Mouse (Mus musculus) induced T-regulatory cell, adult 2 months (primary cell): ENCODE measurements around the gene Mark3.
A peak's percentile ranks its signal among the peaks of the same experiment; 100 is the strongest.

Source experiments
- DNase-seq: peaks from one replicate; pipeline ENCODE4 v3.0.0-alpha.2; 2012; ENCODE audit warnings: low read depth

Mark3 gene

GRCm38 (mm10) chr12:111560286-111560685 is 14.0 kb upstream of the Mark3 start:
- no peak for DNase-seq

- no peak for DNase-seq
Observed at GRCm38 (mm10) chr12:111562276-111562814, 12.0 kb upstream of the Mark3 start.

GRCm38 (mm10) chr12:111563076-111563629 is 11.2 kb upstream of the Mark3 start:
- no peak for DNase-seq

GRCm38 (mm10) chr12:111565363-111565762 is 9.0 kb upstream of the Mark3 start:
- no peak for DNase-seq

GRCm38 (mm10) chr12:111568836-111569235 is 5.5 kb upstream of the Mark3 start:
- DNase-seq: no peak

- DNase-seq: no peak
Observed at GRCm38 (mm10) chr12:111572406-111572805, 1.9 kb upstream of the Mark3 start.

- peak; percentile 35 for DNase-seq
Observed at GRCm38 (mm10) chr12:111573315-111573714, 1.0 kb upstream of the Mark3 start.

- DNase-seq: peak; percentile 56
Observed at GRCm38 (mm10) chr12:111574887-111575838, 840 bp downstream of the Mark3 start.

GRCm38 (mm10) chr12:111583058-111583457 is 8.7 kb downstream of the Mark3 start:
- DNase-seq: no peak

- DNase-seq: no peak
Observed at GRCm38 (mm10) chr12:111584401-111584800, 10.1 kb downstream of the Mark3 start.

GRCm38 (mm10) chr12:111587252-111587651 is 12.9 kb downstream of the Mark3 start:
- DNase-seq: no peak

GRCm38 (mm10) chr12:111592407-111593021 is 18.2 kb downstream of the Mark3 start:
- DNase-seq: peak; percentile 55

GRCm38 (mm10) chr12:111593775-111594174 is 19.5 kb downstream of the Mark3 start:
- DNase-seq: no peak

- no peak for DNase-seq
Observed at GRCm38 (mm10) chr12:111597310-111597709, 23.0 kb downstream of the Mark3 start.

GRCm38 (mm10) chr12:111598902-111599301 is 24.6 kb downstream of the Mark3 start:
- no peak for DNase-seq

GRCm38 (mm10) chr12:111599640-111600039 is 25.3 kb downstream of the Mark3 start:
- DNase-seq: peak; percentile 29

- DNase-seq: no peak
Observed at GRCm38 (mm10) chr12:111603871-111604270, 29.5 kb downstream of the Mark3 start.

GRCm38 (mm10) chr12:111605619-111606018 is 31.3 kb downstream of the Mark3 start:
- no peak for DNase-seq

GRCm38 (mm10) chr12:111608015-111608414 is 33.7 kb downstream of the Mark3 start:
- DNase-seq: no peak

GRCm38 (mm10) chr12:111614475-111615141 is 40.3 kb downstream of the Mark3 start:
- DNase-seq: no peak

GRCm38 (mm10) chr12:111618266-111618665 is 43.9 kb downstream of the Mark3 start:
- DNase-seq: no peak

- DNase-seq: peak; percentile 64
Observed at GRCm38 (mm10) chr12:111648061-111648645, 73.8 kb downstream of the Mark3 start.
